Mouse (Mus musculus): Measurements from ENCODE around the gene Eif2ak3.
A peak's percentile ranks its signal among the peaks of the same experiment; 100 is the strongest.

Eif2ak3 gene

DNA sequence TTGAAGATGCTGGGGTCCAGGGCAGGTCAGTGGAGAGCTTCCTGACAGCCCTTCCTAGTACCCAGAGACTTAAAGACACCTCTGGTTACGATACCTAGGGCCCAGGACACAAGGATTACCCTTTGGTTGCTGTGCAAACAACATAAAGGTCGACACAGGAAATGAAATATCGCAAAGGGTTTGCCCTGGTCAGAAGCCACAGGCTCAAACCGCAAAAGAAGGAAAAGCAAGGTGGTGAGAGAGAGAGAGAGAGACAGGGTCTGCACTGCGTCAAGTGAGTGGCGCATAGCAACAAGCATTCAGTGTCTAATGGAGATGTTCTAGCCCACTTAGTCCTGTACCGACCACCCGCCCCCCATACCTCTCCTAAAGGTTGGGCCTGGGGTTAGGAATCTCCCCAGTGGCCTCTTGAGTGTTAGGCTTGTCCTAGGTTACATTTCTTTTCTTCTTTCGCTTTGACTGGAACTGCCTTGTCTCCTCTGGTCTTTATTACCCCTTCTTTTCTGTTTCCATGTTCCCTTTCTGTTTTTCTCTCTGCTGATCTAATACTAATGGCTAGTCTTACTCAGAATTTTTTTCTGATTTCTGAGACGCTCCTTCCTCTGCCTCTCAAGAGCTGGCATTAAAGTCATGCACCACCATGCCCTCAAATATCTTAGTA, 13.0 kb upstream of the Eif2ak3 start:
- DNase-seq (ENCODE audit: low read depth, low spot score): no peak

DNA sequence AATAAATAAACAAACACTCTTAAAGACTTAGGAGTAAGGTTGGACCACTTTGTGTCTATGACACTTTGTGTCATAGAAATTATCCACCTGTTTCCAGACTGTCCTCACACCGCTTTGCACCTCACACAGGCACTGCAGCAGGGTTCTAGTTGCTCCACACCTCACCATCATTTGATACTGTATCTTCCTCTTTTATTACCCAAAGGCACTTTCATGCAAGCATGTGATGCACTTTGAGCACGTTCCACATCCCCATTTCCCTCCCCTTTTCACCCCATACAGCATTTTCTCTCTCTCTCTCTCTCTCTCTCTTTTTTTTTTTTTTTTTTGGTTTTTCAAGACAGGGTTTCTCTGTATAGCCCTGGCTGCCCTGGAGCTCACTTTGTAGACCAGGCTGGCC, 7.0 kb upstream of the Eif2ak3 start:
- DNase-seq (ENCODE audit: low read depth, low spot score): no peak

DNA sequence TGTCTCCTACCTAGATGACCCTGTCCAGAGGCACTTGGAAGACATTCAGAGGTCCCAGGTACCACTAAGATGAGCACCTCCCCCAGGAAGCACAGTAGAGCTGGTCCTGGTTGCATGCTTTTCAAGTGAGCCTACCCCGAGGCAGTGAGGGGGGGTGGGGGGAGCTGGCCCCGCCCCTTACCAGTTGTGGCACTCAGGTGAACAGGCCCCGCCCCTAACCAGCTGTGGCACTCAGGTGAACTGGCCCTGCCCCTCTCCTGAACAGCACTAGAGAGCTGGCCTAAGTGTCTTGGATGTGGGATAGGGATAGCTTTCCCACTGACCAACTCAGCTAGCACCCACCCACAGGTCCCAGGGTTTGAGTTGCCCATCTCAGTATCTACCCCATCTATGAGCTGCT, 5.8 kb upstream of the Eif2ak3 start:
- DNase-seq (ENCODE audit: low read depth, low spot score): no peak

DNA sequence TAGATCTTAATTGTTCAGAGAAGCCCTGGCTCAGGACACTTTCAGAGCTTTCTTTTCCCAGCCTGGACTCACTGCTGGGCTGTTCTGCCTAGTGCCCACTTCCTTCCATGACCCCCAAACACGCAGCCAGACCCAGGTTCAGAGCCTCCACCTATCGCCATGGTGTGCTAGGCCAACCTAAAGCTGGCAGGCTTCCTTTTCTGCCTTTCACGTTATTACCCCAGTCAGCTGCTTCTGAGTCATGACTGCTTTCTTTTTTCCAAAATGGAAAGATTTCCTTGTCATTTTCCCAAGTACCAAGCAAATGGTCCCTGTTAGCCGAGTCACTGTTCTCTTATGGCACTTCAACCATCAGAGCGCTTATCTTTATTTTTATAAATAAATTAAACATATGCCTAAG, 4.0 kb upstream of the Eif2ak3 start:
- DNase-seq (ENCODE audit: low read depth, low spot score): no peak

DNA sequence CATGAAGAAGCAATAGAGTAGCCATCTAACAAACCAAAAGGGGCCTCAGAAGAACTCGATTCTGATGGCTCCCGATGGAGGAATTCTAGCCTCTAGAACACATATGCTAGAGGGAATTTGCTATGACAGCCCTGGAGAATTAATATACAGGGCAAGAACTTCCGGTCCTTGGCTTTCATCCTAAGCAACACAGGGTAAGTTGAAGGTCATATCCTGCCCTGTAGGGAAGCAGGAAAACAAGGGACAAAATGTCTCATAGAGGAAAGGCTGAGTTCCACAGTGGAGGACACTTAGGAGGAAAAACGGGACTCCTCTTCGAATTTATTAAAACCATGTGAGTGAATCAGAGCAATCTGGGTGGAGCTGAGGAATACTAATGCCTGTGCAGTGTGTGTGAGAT, 1.3 kb upstream of the Eif2ak3 start:
- no peak for DNase-seq (ENCODE audit: low read depth, low spot score)

DNA sequence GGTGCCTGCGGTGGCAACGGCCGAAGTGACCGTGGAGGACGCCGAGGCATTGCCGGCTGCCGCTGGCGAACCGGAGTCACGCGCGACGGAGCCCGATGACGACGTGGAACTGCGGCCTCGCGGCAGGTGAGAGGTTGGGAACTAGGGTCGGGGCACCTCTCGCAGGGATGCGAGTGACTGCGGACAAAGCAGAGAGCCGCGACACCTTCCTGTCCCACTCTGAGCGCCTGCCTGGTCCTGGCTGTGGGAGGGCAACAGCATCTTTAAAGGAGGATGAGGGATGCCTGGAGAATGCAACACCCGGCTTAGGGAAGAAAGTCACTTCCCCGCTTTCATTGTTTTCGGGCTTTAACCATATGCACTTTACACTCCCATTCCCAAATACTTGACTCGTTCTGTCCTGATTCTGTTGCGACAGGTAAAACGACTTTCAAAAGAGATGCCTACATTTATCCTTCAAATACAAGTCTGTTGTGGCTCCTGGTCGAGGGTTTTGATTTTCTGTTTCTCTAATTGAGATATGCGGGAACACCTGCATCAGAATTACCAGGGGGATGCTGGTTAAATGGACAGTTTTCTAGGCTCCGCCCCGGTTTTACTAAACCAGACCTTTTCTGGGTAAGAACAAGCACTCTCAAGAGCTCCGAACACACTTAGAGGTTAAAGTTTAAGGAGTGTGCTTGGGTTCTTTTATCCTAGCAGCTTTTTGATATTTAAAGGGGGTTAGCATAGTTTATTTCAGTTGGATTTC, 756 bp downstream of the Eif2ak3 start:
- DNase-seq (ENCODE audit: low read depth, low spot score): peak; percentile 13

DNA sequence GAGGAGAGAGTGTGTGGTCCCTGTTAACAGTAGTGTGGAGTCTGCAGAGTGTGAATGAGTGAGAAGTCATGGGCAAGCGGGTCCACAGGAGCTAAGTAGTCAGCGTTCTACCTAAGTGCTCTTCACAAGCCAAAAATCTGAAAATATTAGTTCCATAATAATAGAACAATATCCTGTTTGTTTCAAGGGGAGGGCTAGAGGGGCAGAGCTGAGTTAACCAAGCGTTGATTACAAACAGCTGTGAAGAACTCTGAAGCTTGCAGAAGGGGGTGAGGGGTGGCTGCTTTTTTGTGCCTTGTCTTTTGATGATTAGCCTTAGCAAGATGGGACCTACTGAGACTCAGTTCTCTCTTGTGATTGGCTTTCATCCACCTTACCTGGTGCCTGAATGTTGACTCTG, 3.1 kb downstream of the Eif2ak3 start:
- DNase-seq (ENCODE audit: low read depth, low spot score): no peak

DNA sequence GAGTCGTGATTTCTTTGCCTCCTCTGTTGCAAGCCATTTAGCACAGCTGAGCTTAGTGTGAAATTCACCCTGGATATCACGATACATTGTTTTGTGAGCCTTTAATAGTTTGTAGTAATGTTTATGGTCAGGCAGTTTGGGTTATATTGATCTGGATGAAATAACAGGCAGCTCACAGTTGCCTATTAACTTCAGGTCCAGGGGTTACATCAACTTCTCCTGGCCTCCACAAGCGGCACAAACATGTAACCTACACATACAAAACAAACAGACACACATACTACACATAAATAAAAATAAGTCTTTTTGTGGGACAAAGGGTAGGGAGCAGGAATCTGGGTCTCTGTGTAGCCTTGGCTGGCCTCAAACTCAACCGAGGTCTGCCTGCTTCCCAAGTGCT, 9.1 kb downstream of the Eif2ak3 start:
- no peak for DNase-seq (ENCODE audit: low read depth, low spot score)

DNA sequence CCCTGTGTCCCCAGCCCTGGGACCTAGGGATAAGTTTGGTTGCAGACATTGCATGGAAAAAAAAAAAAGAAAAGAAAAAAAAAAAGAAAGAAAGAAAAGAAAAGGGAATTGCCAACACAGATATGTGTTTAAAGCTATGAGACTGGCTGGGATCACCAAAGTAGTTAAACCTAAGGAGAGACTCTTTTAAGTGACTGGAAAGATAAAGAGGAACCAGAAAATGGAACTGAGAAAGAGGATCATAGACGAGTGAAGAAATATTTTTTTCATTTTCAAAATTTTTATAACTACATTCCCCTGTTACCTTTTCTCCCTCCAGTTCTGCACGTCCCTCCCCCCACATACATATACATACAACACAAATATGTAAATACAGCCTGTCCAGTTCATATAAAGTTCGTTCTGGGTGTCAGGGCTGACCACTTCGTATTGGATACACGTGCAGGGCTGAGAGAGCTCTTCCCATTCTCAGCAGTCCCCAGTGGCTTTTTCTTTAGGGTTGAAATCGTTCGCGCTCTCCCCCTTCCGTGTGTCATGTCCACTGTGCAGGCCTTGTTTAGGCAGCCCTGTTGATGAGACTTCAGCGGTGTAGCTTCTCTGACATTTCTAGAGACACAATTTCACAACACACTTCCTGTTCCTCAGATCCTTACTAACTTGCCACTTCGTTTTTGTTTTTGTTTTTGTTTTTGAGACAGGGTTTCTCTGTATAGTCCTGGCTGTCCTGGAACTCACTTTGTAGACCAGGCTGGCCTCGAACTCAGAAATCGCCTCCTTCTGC, 11.4 kb downstream of the Eif2ak3 start:
- no peak for DNase-seq (ENCODE audit: low read depth, low spot score)

DNA sequence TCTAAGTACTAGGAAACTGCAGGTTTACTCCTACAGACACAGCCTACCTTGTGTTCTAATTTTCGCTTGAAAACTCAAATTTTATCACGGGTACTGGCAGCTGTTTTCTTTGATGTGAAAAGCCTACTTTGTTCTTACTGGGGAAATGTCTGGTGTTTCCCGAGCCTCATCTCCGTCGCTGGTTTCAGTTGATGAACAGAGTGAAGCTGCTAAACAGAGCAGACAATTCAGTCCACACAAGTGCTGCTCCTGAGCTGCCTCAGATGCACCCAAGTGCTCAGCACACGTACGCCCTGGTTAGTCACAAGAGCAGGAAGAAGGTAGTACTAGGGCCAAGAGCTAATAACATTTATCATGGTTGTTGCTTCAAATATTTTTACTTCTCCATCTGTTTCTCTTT, 18.4 kb downstream of the Eif2ak3 start:
- no peak for DNase-seq (ENCODE audit: low read depth, low spot score)

DNA sequence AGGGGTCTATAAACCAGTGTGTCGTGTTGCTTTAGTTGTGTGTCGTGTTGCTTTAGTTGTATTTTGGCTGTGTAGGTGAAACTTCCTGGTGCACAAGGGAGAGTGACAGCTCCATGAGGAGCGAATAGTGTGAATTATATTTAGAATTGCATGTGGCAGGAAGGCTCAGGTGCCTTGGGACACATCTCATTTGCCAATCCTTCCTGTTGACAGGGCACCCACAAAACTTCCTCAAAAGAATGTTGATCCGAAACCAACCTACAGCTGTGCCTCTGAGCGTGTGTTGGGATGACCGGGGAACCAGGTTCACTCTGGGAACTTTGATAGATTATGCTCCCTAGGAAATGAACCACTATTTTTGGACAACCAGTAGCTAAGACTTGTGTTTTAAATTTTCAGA, 20.0 kb downstream of the Eif2ak3 start:
- no peak for DNase-seq (ENCODE audit: low read depth, low spot score)

DNA sequence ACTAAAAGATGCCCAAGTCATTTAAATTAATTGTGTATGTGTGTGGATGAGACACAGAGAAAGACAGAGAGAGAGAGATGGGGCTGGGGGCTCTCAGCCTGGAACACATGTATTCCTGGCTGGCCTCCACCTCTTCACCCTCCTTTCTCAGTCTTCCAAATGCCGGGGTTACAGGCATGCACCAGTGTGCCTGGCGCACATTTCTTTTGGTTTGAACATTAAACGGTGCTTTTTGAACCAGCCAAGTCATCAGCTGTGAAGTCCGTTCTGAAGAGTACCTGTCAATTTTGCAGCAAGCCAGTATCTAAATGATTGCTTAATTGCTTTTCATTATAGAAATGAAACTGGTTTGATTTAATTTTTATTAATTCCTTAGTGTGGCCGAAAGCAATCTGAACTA, 22.4 kb downstream of the Eif2ak3 start:
- no peak for DNase-seq (ENCODE audit: low read depth, low spot score)

DNA sequence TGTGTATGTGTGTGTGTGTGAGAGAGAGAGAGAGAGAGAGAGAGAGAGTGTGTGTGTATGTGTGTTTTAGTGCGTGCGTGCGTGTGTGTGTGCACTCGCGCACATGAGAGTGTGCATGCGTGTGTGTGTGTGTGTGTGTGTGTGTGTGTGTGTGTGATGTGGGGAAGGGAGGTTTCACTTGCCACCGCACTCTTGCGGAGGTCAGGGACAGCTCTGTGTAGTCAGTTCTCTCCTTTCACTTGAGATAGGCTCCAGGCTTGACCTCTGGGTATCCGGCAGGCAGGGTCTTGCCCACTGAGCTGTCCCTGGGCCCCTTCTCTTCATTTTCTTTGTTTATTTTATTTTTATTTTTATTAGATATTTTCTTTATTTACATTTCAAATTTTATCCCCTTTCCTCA, 23.0 kb downstream of the Eif2ak3 start:
- no peak for DNase-seq (ENCODE audit: low read depth, low spot score)

DNA sequence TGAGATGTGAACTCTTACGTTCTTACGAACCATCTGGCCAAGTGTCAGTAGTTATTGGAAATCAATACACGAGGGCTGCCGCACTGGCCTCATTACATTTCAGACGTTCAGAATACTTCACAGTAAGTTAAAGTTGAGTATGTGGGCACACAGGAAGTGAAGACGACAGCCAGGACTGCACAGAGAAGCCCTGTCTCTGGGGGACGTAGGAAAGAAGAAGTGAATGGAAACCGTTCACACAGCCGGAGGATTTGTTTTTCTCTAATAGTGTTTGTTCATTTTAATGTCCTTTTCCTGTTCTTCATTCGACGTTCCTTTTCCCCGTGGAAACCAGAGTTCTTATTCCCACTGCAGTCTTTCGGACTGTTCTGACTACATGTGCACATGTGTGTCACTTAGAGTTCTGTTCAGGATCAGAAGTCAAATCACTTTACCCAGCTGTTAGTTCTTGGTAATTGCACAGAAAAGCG, 27.2 kb downstream of the Eif2ak3 start:
- DNase-seq (ENCODE audit: low read depth, low spot score): no peak

DNA sequence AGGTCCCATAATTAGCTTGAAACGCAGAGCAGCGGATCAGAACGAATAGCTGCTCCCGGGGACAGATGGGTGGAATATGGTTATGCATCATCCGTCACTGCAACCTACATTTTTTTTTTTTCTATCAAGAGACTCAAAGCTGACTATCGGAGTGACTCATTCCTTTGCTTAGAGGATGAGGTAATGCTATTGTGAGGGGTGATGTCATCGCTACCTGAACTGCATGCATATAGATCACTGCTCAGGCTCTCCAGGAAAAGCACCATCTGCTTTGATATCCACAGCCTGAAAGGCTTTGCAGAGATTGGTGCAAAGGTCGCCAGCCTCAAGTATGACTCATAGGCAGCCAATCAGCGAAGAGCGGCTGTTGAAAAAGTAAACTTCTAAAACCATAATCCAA, 27.8 kb downstream of the Eif2ak3 start:
- no peak for DNase-seq (ENCODE audit: low read depth, low spot score)

DNA sequence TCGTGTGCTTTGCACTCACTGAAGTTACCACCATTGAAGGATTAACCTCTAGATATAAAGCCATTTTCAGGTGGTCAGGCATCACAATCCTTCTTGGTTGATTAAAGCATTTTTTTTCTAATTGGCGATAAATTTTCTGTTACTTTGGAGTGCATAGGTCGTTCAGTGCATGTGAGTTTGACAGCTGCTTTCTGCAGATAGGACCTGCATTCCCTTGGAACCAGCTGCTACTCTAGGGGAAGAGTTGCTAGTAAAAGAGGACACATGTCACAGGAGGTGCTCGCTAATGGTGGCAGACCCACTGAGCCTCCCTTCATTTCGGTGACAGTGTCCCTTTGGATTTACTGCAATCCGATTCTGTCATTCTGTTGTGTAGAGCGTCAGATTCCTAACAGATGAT, 28.3 kb downstream of the Eif2ak3 start:
- no peak for DNase-seq (ENCODE audit: low read depth, low spot score)

DNA sequence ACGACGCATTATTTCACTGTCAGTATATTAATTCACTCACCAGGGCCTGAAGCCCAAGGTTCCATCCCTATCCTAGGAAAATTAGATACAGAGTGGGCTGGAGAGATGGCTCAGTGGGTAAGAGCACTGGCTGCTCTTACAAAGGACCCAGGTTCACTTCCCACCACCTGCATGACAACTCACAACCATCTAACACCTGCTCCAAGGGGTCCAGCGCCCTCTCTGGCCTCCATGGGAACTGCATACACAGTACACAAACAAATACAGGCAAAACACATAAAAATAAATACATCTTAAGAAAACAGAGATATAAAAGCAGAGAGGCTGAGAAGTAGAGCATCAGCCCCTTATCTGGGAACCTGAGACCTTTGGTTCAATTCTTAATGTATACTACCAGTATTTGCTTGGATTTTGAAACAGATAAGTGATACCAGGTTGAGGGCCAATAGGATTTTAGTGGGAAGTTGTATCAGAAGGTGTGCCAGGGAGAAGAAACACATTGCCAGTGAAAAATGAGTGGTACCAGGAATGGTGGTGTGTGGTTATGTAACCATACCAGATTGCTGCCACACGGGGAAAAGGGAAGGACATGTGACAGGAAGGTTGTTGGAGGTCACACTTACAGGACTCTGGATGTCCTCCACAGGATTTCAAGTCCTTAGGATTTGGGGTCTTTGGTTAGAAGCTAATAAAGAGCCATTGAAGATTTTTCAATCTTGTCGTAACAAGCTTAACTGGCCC, 29.9 kb downstream of the Eif2ak3 start:
- DNase-seq (ENCODE audit: low read depth, low spot score): peak; percentile 11

DNA sequence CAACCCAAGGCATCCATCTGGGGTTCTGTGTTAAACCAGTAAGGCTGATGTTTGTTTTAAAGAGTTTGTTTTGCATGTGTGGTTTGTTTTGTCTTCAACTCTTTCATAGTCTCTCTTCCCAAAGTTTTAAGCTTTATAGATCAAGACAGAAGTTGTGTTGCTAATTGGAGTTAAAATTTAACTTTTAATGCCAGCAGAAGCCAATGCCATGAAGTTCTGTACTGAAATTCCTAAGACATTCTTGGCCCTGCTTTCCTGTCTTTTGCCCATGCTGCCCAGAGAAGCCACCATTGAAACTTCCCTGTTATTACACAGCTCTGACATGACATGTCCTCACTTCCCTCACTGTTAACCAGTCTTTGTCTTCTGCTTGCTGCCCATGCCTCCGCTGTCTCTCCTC, 30.7 kb downstream of the Eif2ak3 start:
- no peak for DNase-seq (ENCODE audit: low read depth, low spot score)

DNA sequence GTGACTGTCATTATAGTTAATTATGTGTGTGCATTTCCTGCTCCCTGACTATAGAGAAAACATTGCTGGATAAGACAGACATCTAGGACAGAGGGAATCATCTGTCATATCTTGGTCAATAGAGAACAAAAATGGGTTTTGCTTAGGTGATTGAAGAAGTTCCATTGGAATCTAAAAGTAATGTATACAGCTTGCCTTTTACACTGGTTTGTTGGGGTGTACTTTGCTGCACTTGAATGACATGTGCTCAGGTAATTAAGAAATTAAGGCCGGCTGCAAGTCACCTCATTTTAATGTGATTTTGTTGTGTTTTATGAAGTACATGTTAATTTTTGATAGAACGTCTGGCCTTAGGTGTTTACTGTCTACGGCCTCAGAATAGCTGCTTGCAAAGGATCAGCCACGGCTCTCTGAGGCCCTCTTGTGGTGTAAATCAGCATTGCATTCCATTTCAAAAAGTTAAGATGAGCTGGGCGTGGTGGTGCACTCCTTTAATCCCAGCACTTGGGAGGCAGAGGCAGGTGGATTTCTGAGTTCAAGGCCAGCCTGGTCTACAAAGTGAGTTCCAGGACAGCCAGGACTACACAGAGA, 36.5 kb downstream of the Eif2ak3 start:
- DNase-seq (ENCODE audit: low read depth, low spot score): peak; percentile 33

DNA sequence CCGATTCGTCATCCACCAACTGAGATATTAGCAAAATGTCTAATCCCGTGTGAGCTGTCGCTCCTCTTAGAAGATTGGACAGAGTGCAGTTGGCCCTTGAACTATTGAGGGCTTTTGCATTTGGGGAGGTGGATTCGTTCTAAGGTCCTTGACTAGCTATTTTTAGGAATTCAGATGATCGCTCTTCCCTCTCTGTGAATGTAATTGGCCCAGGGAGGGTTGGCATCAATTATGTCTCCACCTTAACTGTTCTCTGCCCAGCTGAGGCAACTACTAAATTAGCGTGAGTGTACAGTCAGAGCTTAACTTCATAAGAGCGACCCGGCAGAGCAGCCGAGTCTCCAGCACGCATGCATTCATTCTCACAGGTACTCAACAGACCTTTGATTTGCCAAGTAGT, 43.7 kb downstream of the Eif2ak3 start:
- DNase-seq (ENCODE audit: low read depth, low spot score): no peak

DNA sequence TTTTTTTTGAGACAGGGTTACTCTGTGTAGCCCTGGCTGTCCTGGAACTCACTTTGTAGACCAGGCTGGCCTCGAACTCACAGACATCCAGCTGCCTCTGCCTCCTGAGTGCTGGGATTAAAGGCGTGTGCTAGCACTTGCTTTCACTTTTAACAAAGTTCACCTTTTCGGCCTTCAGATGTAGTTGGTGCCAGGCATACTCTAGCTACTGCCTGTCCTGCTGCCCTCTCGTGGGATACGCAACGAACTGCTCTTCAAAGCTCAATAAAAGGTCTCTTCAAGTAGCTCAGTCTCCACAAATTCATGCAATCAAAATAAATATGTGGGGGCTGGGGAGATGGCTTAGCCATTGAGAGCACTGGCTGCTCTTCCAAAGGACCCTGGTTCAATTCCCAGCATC, 53.9 kb downstream of the Eif2ak3 start:
- DNase-seq (ENCODE audit: low read depth, low spot score): no peak

DNA sequence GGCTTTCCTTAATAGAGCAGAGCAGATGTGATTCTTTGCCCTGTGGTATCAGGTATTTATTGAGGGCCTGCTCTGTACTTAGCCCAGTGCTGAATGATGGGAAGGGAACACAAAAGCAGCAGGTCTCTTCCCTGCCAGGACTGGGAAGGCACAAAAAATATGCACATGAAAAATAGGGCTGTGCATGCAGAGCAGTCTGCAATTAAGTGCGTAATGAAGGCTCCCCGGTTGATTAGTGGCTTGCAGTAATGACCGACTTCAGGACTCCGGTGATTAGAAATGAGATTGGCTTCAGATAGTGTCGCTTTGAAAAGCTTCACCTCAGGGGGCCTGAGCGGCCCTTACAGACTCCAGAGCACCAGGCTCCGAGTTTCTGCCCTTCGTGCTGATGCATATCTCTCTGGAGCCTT, 55.3 kb downstream of the Eif2ak3 start:
- DNase-seq (ENCODE audit: low read depth, low spot score): no peak
